Mouse (Mus musculus): ENCODE measurements at regions not wholly inside any gene's neighbourhood (a gene's known extent, or its start where the extent isn't known, plus 50 kb on each side); places are given as distances from the start of the nearest gene placed in this dataset.

DNA sequence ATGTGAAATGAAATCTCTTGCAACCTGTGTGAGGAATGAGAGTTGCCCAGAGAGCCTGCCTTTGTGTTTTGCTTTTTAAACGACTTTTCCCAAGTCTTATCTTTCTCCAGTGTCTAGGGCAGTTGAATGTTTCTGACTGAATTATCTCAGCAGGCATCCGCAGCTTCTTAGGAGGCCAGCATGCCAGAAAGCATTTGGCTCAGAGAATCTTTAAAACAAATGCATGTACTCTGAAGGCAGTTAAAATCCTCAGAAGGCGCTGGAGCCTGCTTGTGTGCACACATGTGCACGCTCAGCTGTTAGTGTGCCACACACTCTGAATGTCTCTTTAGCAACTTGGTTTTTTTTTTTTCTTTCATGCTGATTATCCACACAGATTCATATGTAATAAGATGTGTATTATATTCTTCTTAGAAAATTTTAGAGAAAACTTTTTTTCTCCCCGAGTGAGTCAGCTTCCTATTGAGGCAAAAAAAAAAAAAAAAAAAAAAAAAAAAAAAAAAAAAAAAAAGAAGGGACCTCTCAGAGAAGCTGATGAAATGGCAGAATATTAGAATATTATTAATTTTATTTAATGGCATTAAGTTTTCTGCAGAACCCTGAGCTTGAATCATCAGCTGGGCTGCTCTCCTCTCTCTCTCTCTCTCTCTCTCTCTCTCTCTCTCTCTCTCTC lies 201.9 kb downstream of the Tmem38b start:
- DNase-seq (ENCODE audit: low spot score in 2 of 2): peak in 1 of 2 experiments; percentile 12

DNA sequence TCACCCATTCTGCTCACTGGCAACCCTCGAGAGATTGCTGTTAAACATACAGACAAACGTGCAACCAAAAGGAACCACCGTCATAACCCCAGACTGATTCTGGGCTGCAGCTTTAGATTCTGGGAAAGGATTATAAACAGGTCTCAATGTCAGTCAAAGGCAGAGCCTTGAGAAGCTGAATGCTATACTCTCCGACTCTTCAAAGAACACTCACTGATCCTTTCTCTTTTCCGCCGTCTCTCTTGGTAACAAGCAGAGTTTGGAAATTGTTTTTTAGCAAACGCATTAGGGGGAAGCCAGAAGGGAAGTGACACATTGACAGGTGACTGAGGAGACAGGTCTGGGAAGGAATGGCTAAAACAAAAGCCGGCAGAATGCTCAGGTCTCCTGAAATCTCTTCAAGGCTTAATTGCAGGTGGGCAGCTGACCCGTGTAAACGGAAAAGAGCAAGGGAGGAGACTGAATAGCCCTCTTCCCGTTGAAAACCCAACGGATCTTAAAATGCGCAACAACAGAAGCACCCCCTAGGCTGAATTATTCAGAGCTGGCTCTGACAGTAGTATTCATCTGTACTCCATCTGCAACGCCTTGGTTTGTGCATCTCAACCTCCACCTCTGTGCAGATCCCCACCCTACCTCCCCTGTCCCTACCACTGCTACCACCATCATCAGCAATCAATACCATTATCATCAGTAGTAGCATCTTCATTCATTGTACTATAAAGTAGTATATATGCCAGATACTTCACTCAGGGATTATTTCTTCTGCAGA lies 219.6 kb downstream of the Tmem38b start:
- no peak for DNase-seq (ENCODE audit: low spot score in 2 of 2)

DNA sequence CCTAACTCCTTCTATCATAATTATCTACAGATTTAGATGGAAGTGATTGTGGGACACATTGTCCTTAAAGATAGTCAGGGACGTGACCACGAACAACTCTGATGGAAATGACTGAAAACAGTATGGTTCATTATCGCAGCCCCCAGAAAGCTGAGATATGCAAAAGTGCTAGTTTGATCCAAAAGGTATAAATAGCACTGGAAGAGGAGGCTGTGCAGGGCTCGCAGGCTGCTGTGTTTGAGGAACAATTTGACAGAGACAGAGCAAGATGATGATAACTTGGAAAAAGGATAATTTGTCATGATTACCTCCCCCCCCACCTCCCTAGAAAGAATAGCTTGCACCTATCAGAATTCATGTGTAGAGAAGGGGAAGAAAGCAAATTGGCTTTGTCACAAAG lies 238.5 kb downstream of the Tmem38b start:
- DNase-seq (ENCODE audit: low spot score in 2 of 2): peak; percentile 45 to 48

DNA sequence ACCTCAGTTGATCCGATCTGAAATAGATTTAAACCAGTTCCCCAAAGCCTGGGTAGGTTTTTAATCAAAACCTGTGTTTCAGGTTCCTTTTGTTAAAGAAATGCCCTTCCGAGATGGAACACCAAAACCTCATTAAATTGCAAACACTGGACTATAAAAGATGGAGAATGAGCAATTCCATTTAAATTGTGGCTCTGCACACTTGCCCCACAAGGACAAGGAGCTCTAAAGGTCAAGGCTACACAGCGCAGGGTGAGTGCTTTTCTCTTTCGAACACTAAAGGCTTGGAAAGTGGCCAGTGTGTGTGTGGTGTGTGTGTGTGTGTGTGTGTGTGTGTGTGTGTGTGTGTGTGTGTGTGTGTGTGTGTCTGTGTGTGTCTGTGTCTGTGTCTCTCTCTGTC lies 246.1 kb downstream of the Tmem38b start:
- no peak for DNase-seq (ENCODE audit: low spot score in 2 of 2)

DNA sequence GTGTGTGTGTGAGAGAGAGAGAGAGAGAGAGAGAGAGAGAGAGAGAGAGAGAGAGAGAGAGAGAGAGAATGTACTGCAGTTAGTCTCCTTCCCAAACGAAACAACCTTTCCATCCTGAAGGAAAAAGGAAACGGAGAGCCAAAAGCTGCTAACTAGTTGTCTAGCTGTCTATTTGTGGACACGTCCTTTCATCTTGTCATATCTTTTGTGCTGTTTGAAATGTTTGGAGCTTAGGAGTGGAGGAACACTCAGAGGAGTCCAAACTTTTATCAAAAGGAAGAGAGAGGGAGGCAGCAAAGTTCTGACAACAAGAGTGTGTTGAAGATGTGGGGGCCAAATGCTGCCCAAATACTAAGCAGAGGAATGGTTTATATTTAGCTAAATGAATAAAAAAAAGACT lies 246.6 kb downstream of the Tmem38b start:
- DNase-seq (ENCODE audit: low spot score in 2 of 2): no peak

DNA sequence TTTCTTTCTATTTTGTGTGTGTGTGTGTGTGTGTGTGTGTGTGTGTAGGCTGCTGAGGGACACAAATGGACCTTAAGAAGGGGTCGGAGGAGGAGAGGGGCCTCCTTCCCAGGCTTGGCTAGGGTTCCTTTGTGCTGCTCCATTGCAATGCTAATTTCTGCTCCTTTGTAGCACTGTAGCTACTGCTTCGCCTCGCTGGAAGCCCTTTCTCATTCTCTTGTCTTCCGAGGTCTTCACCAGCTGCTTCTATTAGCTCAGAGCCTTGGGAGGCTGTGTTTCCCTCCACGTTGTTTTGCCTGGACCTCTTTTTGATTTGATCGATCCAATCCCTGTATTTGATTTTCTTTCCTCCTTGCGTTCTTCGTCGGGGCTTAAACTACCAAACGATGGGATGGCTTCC lies 247.1 kb downstream of the Tmem38b start:
- DNase-seq (ENCODE audit: low spot score in 2 of 2): peak; percentile 9

DNA sequence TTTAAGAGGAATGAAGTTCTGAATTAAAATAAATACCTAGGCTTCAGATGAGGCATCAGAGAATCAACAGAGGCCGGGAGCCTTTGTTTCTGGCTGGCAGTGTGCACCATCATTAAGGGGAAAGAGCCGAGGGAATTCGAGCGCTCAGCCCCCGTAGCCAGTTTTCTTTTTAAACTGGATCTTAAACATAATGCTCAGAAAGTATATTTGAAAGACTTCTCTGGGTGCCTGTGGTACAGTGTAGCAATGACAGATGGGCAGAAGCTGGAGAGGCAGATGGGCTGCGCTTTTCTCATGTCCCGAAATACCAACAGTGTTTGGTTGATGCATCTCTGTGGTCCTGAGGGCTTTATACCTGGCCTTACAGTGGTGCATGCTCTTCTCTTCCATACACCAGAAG lies 247.6 kb downstream of the Tmem38b start:
- peak; percentile 60 to 64 for DNase-seq (ENCODE audit: low spot score in 2 of 2)

DNA sequence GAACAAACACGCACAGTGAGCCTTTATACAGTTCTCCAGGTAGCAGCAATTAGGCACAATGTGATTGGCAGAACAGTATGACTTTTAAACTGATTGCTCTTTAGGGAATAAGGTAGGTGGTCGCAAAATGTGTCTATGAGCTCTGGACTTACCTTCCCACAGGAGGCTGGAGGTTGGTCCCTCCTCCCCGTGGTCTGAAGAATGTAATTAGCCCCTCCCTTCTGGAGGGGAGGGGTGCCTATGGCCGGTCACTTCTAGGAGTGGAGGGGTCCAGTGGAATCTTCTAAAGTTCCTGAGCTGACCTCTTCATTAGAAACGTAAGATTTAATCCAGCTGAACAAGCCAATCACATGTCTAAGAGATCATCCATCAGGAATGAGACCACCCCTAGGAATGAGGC lies 248.4 kb downstream of the Tmem38b start:
- DNase-seq (ENCODE audit: low spot score in 2 of 2): no peak

DNA sequence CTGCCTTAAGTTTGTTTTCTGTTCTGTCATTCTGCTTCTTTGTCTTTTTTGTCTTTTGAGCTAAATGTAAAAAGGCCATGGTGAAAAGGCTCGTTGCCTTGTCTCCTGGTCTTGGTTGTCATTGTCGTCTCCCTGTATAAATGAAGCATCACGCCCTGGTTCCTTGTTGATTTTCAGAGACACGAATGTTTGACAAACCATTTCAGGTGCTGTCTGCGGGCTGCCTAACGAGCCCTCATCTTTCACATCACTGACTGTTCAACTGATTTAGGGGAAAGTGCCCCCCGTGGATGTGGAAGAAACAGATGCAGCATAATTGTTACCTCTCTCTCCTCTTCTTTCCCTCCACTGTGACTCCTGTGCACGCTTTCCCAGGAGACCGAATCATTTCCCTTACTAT lies 254.7 kb downstream of the Tmem38b start:
- DNase-seq (ENCODE audit: low spot score in 2 of 2): no peak

DNA sequence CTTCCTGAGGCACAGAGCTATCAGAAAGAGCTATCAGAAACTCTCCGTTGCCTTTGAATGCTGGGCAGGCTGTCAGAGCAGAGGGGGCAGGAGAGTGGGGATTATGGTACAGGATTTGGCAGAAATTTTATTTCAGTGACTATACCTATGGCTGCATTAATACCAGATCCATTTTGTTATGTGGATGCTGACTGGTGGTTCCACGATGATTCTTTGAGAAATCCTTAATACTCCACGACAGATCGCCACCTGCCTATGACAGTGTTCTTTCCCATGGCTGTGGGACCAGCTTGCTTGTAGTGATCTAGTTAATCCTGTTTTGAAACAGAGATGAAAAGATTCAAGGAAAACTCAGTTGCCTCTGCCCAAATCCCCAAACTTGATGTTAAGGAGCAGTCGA lies 255.6 kb downstream of the Tmem38b start:
- DNase-seq (ENCODE audit: low spot score in 2 of 2): no peak

DNA sequence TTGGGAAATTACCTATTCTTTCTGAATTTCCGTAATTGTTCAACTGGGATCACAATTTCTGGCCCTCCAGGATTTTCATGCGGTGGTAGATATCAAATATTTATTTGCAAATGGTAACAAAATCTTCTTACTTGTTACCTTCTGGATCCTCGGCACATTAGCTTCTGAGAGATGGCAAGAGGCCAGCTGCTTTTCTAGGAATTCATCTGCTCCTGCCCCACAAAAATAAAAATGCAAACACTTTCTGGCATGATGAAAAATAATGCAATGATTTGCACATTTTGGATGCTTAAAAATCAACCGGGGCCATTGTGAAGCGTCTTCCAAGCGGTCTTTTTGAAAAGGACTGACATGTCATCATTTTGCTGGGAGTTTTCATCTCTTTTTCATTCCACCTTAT lies 258.9 kb downstream of the Tmem38b start:
- DNase-seq (ENCODE audit: low spot score in 2 of 2): peak; percentile 10 to 29

DNA sequence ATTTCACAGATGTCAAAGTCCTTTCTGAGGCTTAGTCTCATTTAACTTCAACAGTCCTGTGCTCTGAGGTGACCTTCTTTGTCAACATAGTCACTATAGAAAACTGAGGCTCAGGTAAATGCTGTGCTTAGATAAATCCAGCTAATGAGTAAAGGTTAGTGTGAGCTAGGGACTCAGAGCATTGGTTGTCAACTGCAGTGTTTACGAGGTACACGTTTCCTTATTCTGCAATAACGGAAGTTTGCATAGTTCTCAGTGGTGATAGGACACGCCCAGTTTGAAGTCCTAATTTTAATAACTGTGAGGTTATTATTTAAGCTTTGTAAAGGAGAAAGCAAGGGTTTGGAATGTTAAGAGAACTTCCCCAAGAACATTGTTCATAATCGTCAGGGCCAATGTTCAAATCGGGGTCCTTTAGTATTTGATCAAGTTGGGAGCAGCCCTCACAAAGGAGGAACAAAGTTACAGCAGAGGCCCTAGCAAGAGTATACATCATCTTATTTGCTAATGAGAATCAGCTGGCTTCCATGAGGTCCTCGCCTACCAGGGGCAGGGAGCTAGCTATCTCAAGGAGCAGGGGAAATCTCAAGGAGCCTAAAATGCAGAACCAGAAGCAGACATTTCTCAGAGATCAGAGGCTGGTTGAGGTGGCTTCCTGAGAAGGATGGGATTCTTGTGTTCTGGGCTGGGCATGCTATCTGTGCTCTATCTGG lies 268.6 kb downstream of the Tmem38b start:
- DNase-seq (ENCODE audit: low spot score in 2 of 2): no peak

DNA sequence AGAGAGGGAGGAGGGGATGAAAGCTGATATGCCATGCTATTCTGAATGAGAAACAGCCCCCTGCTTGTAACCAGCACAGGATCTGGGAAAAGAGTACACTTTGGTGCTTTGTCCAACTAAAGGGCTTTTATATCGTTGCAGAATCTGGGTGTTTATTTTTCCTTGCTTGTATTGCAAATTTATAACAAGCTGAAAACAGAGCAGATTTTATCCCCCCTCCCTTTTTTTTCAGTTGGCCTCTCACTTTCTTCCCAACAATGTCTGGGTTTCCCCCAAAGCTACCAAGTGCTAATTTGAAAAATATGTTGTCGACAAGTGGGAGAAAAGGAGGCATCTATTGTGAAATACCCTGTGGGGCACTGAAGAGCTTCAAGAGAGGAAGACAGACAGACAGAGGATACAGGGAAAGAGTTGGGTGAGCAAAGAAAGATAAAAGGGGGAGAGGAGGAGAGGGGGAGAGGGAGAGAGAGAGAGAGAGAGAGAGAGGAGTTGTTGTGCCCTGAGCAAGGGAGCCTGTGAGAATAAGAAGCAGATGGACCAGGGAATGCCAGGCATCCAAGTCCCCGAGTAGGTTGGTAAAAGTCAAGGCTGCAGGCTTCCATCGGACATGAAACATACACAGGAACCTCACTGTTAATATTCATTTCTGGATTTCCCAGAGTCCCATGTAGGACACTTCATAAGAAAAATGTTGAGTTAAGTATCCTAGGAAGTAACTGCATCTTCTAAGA lies 269.5 kb downstream of the Tmem38b start:
- DNase-seq (ENCODE audit: low spot score in 2 of 2): no peak

DNA sequence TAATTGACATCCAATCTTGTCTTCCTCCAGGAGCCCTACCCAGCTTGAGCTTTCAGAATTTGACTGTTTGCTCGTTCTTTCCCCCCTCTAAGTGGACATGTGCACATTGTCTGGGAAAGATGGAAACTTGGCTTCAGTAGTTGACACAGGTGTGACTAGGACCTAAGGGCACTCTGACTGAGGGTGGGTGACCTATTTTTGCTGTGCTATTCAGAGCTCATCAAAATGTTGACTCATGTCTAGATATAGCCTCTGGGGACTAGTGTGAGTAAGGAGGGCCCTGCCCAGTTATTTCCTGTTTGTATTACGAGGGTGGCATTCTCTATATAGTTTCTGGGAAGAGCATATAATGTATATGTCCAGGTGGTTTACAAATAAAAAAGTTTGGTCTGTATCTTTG lies 271.7 kb downstream of the Tmem38b start:
- no peak for DNase-seq (ENCODE audit: low spot score in 2 of 2)

DNA sequence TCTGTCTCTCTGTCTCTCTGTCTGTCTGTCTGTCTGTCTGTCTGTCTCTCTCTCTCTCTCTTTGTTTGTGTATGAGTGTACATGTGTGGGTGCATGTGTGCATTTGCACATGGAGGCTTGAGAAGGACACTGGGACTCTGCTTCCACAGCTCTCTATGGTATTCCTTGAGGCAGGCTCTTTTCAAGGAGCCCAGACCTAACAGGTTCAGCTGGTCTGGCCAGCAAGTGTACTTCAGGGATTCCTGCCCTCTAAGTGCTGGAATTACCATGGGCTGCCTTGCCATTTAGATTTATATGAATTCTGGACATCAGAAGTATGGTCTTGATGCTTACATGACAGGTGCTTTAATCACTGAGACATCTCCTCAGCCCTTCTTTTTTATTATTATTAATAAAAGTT lies 274.4 kb downstream of the Tmem38b start:
- DNase-seq (ENCODE audit: low spot score in 2 of 2): no peak

DNA sequence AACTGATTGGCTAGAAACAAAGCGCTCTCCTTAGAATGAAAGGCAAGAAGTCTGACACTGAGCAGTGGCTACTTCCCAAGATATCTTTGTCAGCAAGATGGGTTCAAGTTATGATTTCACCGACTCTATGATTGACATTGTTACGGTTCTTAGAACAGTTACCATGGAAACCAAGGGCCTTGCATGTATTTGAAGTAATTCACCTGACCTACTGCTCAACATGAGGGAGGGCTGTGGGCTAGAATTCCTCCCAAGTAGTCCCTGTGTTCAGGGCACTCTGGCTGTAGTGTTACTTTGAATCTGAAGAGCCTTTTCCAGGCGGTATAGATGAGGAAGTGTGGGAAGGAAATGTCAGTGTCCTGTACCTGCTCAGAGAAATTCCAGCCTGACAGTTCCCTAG lies 281.1 kb downstream of the Tmem38b start:
- DNase-seq (ENCODE audit: low spot score in 2 of 2): no peak

DNA sequence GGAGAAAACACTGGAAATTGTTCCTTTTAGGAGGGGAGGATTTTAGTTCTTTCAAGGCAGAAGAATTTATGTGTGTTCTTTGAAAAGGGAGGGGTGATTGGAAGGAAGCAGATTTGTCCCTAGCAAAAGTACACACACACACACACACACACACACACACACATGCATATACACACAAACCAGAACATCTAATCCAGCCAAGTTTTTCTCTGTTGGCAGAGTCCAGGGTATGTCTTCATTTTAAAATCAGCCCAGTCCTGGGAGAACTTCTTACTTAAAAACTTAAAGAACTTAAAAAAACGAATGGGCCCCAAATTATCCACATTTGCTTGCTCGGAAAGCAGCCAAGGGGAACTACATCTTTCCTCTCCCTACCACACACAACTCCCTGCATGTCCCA lies 290.5 kb downstream of the Tmem38b start:
- no peak for DNase-seq (ENCODE audit: low spot score in 2 of 2)

DNA sequence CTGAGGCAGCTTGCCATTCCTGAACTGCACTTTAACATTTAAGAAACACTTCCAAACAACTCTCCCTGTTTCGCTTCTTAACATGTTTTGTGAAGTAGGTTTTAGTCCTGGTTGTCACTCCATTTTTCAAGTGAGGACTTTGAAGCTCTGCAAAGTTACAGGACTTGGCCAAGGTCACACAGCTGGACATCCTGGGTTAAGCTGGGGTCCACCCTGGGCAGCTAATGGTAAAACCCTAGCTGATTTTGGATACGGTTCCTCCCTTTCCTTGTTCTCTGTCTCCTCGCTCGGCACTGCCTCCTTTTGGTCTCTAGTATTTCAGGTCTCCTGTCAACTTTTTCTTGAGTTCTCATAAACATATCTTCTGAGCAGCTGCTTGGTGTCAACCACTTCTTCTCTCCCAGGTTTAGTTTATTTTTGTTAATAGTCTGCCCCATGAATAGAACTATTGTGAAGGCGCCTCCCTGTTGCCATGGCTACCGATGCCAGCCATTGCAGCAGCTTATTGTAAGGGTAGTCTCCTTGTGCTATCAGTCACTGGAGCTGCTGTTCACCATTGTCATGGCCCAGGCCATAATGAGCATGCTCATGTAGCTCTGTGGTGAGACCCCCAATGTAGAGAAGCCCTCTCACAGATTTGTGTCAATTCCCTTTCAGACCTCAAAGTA lies 292.5 kb downstream of the Tmem38b start:
- DNase-seq (ENCODE audit: low spot score in 2 of 2): peak; percentile 30 to 31

DNA sequence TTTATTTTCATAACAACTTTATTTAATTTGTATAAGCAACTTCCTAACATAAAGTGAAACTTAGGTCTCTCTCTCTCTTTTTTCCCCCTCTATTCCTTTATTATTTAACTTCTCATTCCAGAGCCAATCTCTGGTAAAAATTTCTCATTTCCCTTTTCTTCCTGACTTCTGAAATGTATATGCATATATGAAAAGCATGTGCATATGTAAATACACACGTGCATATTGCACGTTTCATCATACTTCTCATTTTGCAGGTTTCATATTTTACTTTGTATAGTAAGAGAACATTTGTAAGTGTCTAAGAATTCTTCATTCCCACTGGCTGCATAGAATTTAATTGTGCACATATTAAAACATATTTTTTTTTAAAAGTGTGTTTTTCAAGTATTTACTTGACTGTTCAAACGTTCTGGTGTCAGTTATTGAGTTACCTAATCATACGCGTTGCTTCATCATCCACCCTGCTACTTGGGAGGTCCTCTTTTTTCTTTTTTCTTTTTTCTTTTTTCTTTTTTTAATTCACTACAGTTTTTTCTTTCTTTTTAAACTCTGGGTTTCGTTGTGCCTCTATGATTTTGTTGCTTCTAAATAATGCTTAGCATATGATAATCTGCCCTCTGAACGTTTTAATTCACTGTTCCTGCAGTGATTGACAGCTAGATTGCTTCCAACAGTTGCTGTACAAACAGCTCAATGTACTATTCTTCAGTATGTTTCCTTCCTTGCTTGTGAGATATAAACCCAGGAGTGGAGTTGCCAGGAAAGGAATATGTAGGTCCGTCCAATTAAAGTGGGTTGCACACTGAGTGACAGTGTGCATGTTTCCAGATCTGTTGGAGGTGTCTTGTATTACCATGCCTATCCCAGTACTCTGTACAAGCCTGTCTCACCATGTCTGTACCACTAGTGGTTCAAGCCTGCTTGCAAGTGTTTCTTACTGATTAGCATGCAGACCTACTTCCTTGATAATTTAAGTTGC lies 303.2 kb downstream of the Tmem38b start:
- no peak for DNase-seq (ENCODE audit: low spot score in 2 of 2)

DNA sequence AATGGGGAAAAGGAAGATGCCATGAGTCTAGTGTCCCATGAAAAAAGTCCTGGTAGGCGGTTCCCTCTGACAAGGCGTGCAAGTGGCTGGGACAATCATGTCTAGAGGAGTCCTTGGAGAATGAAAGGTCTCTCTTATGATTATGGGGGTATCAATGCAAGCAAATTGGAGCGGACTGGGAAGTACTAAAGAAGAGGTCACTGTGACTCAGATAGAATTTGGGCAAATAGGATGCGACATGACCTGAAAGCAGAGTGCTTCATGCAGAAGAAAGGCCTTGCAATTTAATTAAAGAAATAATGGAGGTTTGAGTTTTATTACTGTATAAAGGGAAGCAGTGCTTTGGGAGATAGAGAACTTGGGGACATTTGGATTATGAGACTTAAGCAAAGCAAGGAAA lies 330.3 kb downstream of the Tmem38b start:
- DNase-seq (ENCODE audit: low spot score in 2 of 2): no peak
